Mouse (Mus musculus) mesoderm, embryonic 11.5 days (tissue): ENCODE results near the gene Ece1.
"Not testable (repeated sequence)": the region's sequence is repeated elsewhere in the genome, so short reads cannot be mapped to it uniquely, and the experiment has no call there.

Experiments
- DNase-seq: peaks from one replicate; pipeline ENCODE4 v3.0.0-alpha.2; 2012; ENCODE audit warnings: low read depth, low spot score

The Ece1 gene

GRCm38 (mm10) chr4:137941131-137941844 lies 79.3 kb downstream of the Ece1 start:
- no peak for DNase-seq

GRCm38 (mm10) chr4:137941871-137942781 lies 80.1 kb downstream of the Ece1 start:
- DNase-seq = no peak

GRCm38 (mm10) chr4:137942782-137943486 lies 80.9 kb downstream of the Ece1 start:
- no peak for DNase-seq

GRCm38 (mm10) chr4:137943540-137943939 lies 81.5 kb downstream of the Ece1 start:
- DNase-seq = no peak

- DNase-seq = no peak
These were observed 83.3 kb downstream of the Ece1 start for GRCm38 (mm10) chr4:137945376-137945775.

- DNase-seq = no peak
These were observed 84.4 kb downstream of the Ece1 start for GRCm38 (mm10) chr4:137946419-137946818.

GRCm38 (mm10) chr4:137952840-137953239 lies 90.8 kb downstream of the Ece1 start:
- peak; percentile 81 for DNase-seq

GRCm38 (mm10) chr4:137954184-137954583 lies 92.1 kb downstream of the Ece1 start:
- no peak for DNase-seq

GRCm38 (mm10) chr4:137954926-137955396 lies 92.9 kb downstream of the Ece1 start:
- no peak for DNase-seq

GRCm38 (mm10) chr4:137956260-137956659 lies 94.2 kb downstream of the Ece1 start:
- DNase-seq = no peak

GRCm38 (mm10) chr4:137959889-137960665 lies 98.0 kb downstream of the Ece1 start:
- DNase-seq = no peak

- no peak for DNase-seq
These were observed 98.7 kb downstream of the Ece1 start for GRCm38 (mm10) chr4:137960757-137961156.

GRCm38 (mm10) chr4:137962643-137963350 lies 100.8 kb downstream of the Ece1 start:
- DNase-seq = no peak

GRCm38 (mm10) chr4:137963431-137963830 lies 101.4 kb downstream of the Ece1 start:
- DNase-seq = no peak

- DNase-seq = peak; percentile 86
These were observed 102.0 kb downstream of the Ece1 start for GRCm38 (mm10) chr4:137963881-137964584.

- DNase-seq = no peak
These were observed 102.5 kb downstream of the Ece1 start for GRCm38 (mm10) chr4:137964585-137964930.

GRCm38 (mm10) chr4:137968203-137968602 lies 106.2 kb downstream of the Ece1 start:
- peak; percentile 90 for DNase-seq

GRCm38 (mm10) chr4:137970623-137971199 lies 108.7 kb downstream of the Ece1 start:
- not testable (repeated sequence) for DNase-seq

- not testable (repeated sequence) for DNase-seq
These were observed 112.9 kb downstream of the Ece1 start for GRCm38 (mm10) chr4:137974856-137975432.
